Mouse (Mus musculus) embryonic facial prominence, embryonic 14.5 days (tissue): ENCODE results near the gene Tmsb10. TPM values are rescaled to one million over a fixed set of nuclear protein-coding genes. Genes with fewer than 3 reads are reported as not detected.

Experiments used
- ATAC-seq: fragments of 200-750 bp; cut with Nextera tagmentation; 2 replicates; pipeline ENCODE4 v1.8.0; 2017; ENCODE audit warnings: low read depth, moderate number of reproducible peaks, moderate TSS enrichment
- DNase-seq: peaks from one replicate; pipeline ENCODE4 v3.0.0-alpha.2; 2015; ENCODE audit warnings: low spot score
- H3K27ac ChIP-seq: fragments of 300-500 bp; sonication (generic); replicated peaks from 2 replicates; pipeline ENCODE4 v1.5.1; 2014; ENCODE audit warnings: low read depth, mild to moderate bottlenecking, low read length, moderate library complexity
- H3K27me3 ChIP-seq: fragments of 300-500 bp; sonication (generic); replicated peaks from 2 replicates; pipeline ENCODE4 v1.6.1; 2014; ENCODE audit warnings: low read length; ENCODE audit not compliant: control insufficient read depth, insufficient read depth
- H3K36me3 ChIP-seq: fragments of 300-500 bp; sonication (generic); 2 replicates; pipeline ENCODE4 v1.6.1; 2014; ENCODE audit warnings: low read length, mixed read lengths; ENCODE audit not compliant: control insufficient read depth, insufficient read depth
- H3K4me1 ChIP-seq: fragments of 300-500 bp; sonication (generic); 2 replicates; pipeline ENCODE4 v1.6.1; 2014; ENCODE audit warnings: antibody characterized with exemption, low read length; ENCODE audit not compliant: control insufficient read depth, insufficient read depth
- H3K4me2 ChIP-seq: fragments of 300-500 bp; sonication (generic); 2 replicates; pipeline ENCODE4 v1.6.1; 2014; ENCODE audit warnings: low read depth, mild to moderate bottlenecking, low read length, moderate library complexity, mixed read lengths
- H3K4me3 ChIP-seq: fragments of 300-500 bp; sonication (generic); 2 replicates; pipeline ENCODE4 v1.5.1; 2014; ENCODE audit warnings: low read depth, mild to moderate bottlenecking, low read length
- H3K9ac ChIP-seq: fragments of 300-500 bp; sonication (generic); 2 replicates; pipeline ENCODE4 v1.6.1; 2014; ENCODE audit warnings: low read depth, mild to moderate bottlenecking, low read length, moderate library complexity, mixed read lengths
- H3K9me3 ChIP-seq: fragments of 300-500 bp; sonication (generic); 2 replicates; pipeline ENCODE4 v1.6.1; 2016; ENCODE audit warnings: low read length; ENCODE audit not compliant: control insufficient read depth
- WGBS: fragments of 180-500 bp; shearing (Covaris S2); extraction: QIAGEN DNeasy Blood & Tissue Kit; methylation state at CpG from one replicate; pipeline ENCODE4 v1.1.7; 2014; 5-methylcytosine and 5-hydroxymethylcytosine counted together
- polyA plus RNA-seq: library from polyadenylated mRNA; unstranded; fragments of >200 nt; fragmentation: Nextera tagmentation; extraction: Ambion mirVana; gene quantifications from 2 replicates; pipeline ENCODE4 v1.2.1, GENCODE M21; 2014

The Tmsb10 gene
- polyA plus RNA-seq: 2,276 and 2,340 TPM in 2 replicates

- no peak for DNase-seq
- Histone ChIP-seq H3K36me3 (no peaks in the 10 kb centered on the region), H3K4me1 (peaks cover 17% of the 10 kb centered on the region), H3K9me3 (no peaks in the 10 kb centered on the region), H3K4me2 (peak within 1 kb of the TSS; percentile 83), H3K27me3 (no peaks in the 10 kb centered on the region), H3K27ac (peak within 1 kb of the TSS; percentile 90), H3K4me3 (peak within 1 kb of the TSS; percentile 87), H3K9ac (peak within 1 kb of the TSS; percentile 96)
- peak; percentile 63 for ATAC-seq
- 0% methylated on average over 19 of the region's 19 CpGs for WGBS
Measured at GRCm38 (mm10) chr6:72958662-72959071, at the start of gene Tmsb10. Tmsb10 (minus strand) TSS chr6:72958748.

- no peaks in the 10 kb centered on the region for H3K9me3 ChIP-seq
- H3K9ac ChIP-seq: no peak overlapping the region
- H3K4me1 ChIP-seq: no peaks in the 10 kb centered on the region
- no peak for DNase-seq
- ATAC-seq: no peak
- WGBS: 79% methylated on average over 5 of the region's 5 CpGs
- H3K4me2 ChIP-seq: no peak overlapping the region
- no peak overlapping the region for H3K27ac ChIP-seq
- no peaks in the 10 kb centered on the region for H3K36me3 ChIP-seq
- H3K27me3 ChIP-seq: no peaks in the 10 kb centered on the region
- H3K4me3 ChIP-seq: no peak overlapping the region
Measured at GRCm38 (mm10) chr6:73003601-73004000, 45.1 kb upstream of the Tmsb10 start.

- Histone ChIP-seq H3K4me3 (no peak overlapping the region), H3K4me1 (no peaks in the 10 kb centered on the region), H3K27ac (no peak overlapping the region), H3K9me3 (no peaks in the 10 kb centered on the region), H3K36me3 (no peaks in the 10 kb centered on the region), H3K4me2 (no peak overlapping the region), H3K27me3 (no peaks in the 10 kb centered on the region), H3K9ac (no peak overlapping the region)
- ATAC-seq: no peak
- WGBS: 57% methylated on average over 1 of the region's 1 CpGs
- DNase-seq: no peak
Measured at GRCm38 (mm10) chr6:73002391-73002790, 43.8 kb upstream of the Tmsb10 start.

- no peak overlapping the region for H3K4me2 ChIP-seq
- DNase-seq: no peak
- H3K27me3 ChIP-seq: no peaks in the 10 kb centered on the region
- no peak overlapping the region for H3K4me3 ChIP-seq
- no peak for ATAC-seq
- H3K9ac ChIP-seq: no peak overlapping the region
- H3K4me1 ChIP-seq: no peaks in the 10 kb centered on the region
- H3K27ac ChIP-seq: no peak overlapping the region
- no peaks in the 10 kb centered on the region for H3K36me3 ChIP-seq
- no peaks in the 10 kb centered on the region for H3K9me3 ChIP-seq
- 100% methylated on average over 1 of the region's 1 CpGs for WGBS
Measured at GRCm38 (mm10) chr6:72998809-72999208, 40.3 kb upstream of the Tmsb10 start.

GRCm38 (mm10) chr6:72993688-72994082 lies 35.1 kb upstream of the Tmsb10 start:
- H3K36me3 ChIP-seq: no peaks in the 10 kb centered on the region
- ATAC-seq (no peak), DNase-seq (no peak)
- peaks cover 3% of the 10 kb centered on the region; the same call in 1 of the 2 replicates for H3K4me1 ChIP-seq
- WGBS: 70% methylated on average over 5 of the region's 5 CpGs
- H3K9me3 ChIP-seq: no peaks in the 10 kb centered on the region
- no peak overlapping the region for H3K4me3 ChIP-seq
- H3K27me3 ChIP-seq: no peaks in the 10 kb centered on the region
- H3K27ac ChIP-seq: no peak overlapping the region
- H3K9ac ChIP-seq: no peak overlapping the region
- H3K4me2 ChIP-seq: no peak overlapping the region

- Histone ChIP-seq H3K27me3 (no peaks in the 10 kb centered on the region), H3K9me3 (no peaks in the 10 kb centered on the region), H3K4me1 (peaks cover 3% of the 10 kb centered on the region; the same call in 1 of the 2 replicates), H3K27ac (no peak overlapping the region), H3K4me2 (no peak overlapping the region), H3K9ac (no peak overlapping the region), H3K36me3 (no peaks in the 10 kb centered on the region), H3K4me3 (no peak overlapping the region)
- DNase-seq (no peak), ATAC-seq (no peak)
- 47% methylated on average over 8 of the region's 8 CpGs for WGBS
Measured at GRCm38 (mm10) chr6:72993054-72993687, 34.6 kb upstream of the Tmsb10 start.

GRCm38 (mm10) chr6:72990206-72990605 lies 31.7 kb upstream of the Tmsb10 start:
- Histone ChIP-seq H3K4me2 (no peak overlapping the region), H3K27ac (no peak overlapping the region), H3K9me3 (no peaks in the 10 kb centered on the region), H3K4me3 (no peak overlapping the region), H3K36me3 (no peaks in the 10 kb centered on the region), H3K4me1 (peaks cover 3% of the 10 kb centered on the region; the same call in 1 of the 2 replicates), H3K27me3 (no peaks in the 10 kb centered on the region), H3K9ac (no peak overlapping the region)
- WGBS: 82% methylated on average over 5 of the region's 5 CpGs
- DNase-seq (no peak), ATAC-seq (no peak)

GRCm38 (mm10) chr6:72989028-72989736 lies 30.6 kb upstream of the Tmsb10 start:
- DNase-seq (peak; percentile 94), ATAC-seq (peak; percentile 95)
- no peaks in the 10 kb centered on the region for H3K27me3 ChIP-seq
- H3K9ac ChIP-seq: no peak overlapping the region
- H3K36me3 ChIP-seq: no peaks in the 10 kb centered on the region
- H3K4me3 ChIP-seq: no peak overlapping the region
- H3K9me3 ChIP-seq: no peaks in the 10 kb centered on the region
- H3K4me2 ChIP-seq: no peak overlapping the region
- H3K4me1 ChIP-seq: peaks cover 3% of the 10 kb centered on the region; the same call in 1 of the 2 replicates
- H3K27ac ChIP-seq: no peak overlapping the region; the same call in 1 of the 2 replicates
- 30% methylated on average over 7 of the region's 7 CpGs for WGBS
